Mouse (Mus musculus) adrenal gland, postnatal 25 days (tissue): ENCODE data around the gene Ctf1. TPM values are rescaled to one million over a fixed set of nuclear protein-coding genes. Genes with fewer than 3 reads are reported as not detected.

Experiments used
- microRNA-seq, 2 experiments: library from miRNA; unstranded; fragments of <30 nt; microRNA quantifications; one replicate each; pipeline ENCODE4 v1.2.0; 2021
- total RNA-seq: library from RNA; stranded (reverse); gene quantifications from 2 replicates; pipeline ENCODE4 v1.2.3, GENCODE M21; 2021

Ctf1 gene
- total RNA-seq, 1 experiment from 2014 or later, result 2.5 TPM

Small RNA genes within 50 kb of the gene (microRNA-seq; reads per million reads assigned to microRNA genes)
- 0 reads per million in 2 experiments for gene Mir762

Other genes starting within 250 kb of the Ctf1 start
- gene Fbrs, start 233.5 kb upstream of the Ctf1 start, total RNA-seq, result 84.4 and 86.7 TPM in 2 replicates
- gene Srcap, start 200.8 kb upstream of the Ctf1 start, total RNA-seq, result 111 and 125 TPM in 2 replicates
- 21.7 and 31.3 TPM in 2 replicates for gene Gm42715, start 193.2 kb upstream of the Ctf1 start, total RNA-seq
- gene Tmem265, start 151.3 kb upstream of the Ctf1 start, total RNA-seq, result not detected in 2 replicates
- gene Phkg2, start 139.4 kb upstream of the Ctf1 start, total RNA-seq, result 52.3 and 55.0 TPM in 2 replicates
- 12.7 and 15.4 TPM in 2 replicates for gene Ccdc189, start 124.1 kb upstream of the Ctf1 start, total RNA-seq
- 60.6 and 69.6 TPM in 2 replicates for gene Rnf40, start 124.0 kb upstream of the Ctf1 start, total RNA-seq
- 25.1 and 25.4 TPM in 2 replicates for gene Zfp629, start 96.9 kb upstream of the Ctf1 start, total RNA-seq
- gene Bcl7c, start 3.8 kb upstream of the Ctf1 start, total RNA-seq, result 64.9 and 114 TPM in 2 replicates
- gene Ctf2, start 19.4 kb downstream of the Ctf1 start, total RNA-seq, result not detected in 2 replicates
- 18.3 and 18.5 TPM in 2 replicates for gene Fbxl19, start 31.8 kb downstream of the Ctf1 start, total RNA-seq
- 31.5 and 37.2 TPM in 2 replicates for gene Orai3, start 57.1 kb downstream of the Ctf1 start, total RNA-seq
- gene Setd1a, start 63.9 kb downstream of the Ctf1 start, total RNA-seq, result 36.9 and 49.8 TPM in 2 replicates
- gene Gm49388, start 72.9 kb downstream of the Ctf1 start, total RNA-seq, result 4.4 and 6.9 TPM in 2 replicates
- 49.1 and 66.2 TPM in 2 replicates for gene Hsd3b7, start 87.9 kb downstream of the Ctf1 start, total RNA-seq
- gene Stx4a, start 111.6 kb downstream of the Ctf1 start, total RNA-seq, result 101 and 122 TPM in 2 replicates
- 4.2 and 8.0 TPM in 2 replicates for gene Stx1b, start 111.8 kb downstream of the Ctf1 start, total RNA-seq
- 41.2 and 42.2 TPM in 2 replicates for gene Zfp646, start 163.5 kb downstream of the Ctf1 start, total RNA-seq
- 9.3 and 11.3 TPM in 2 replicates for gene Zfp668, start 164.1 kb downstream of the Ctf1 start, total RNA-seq
- gene Prss53, start 178.2 kb downstream of the Ctf1 start, total RNA-seq, result 1.2 and 2.2 TPM in 2 replicates
- gene Gm21974, start 182.7 kb downstream of the Ctf1 start, total RNA-seq, result not detected in 2 replicates
- gene Vkorc1, start 182.9 kb downstream of the Ctf1 start, total RNA-seq, result 69.5 and 76.6 TPM in 2 replicates
- gene Bckdk, start 191.3 kb downstream of the Ctf1 start, total RNA-seq, result 119 and 123 TPM in 2 replicates
- gene Kat8, start 199.8 kb downstream of the Ctf1 start, total RNA-seq, result 30.0 and 32.6 TPM in 2 replicates
- gene Prss8, start 217.4 kb downstream of the Ctf1 start, total RNA-seq, result 0.15 TPM in 1 of 2 replicates, not detected in the other
- gene Prss36, start 234.0 kb downstream of the Ctf1 start, total RNA-seq, result 4.4 and 9.7 TPM in 2 replicates